Mouse (Mus musculus): ENCODE results near the gene Cog5. TPM values are rescaled to one million over a fixed set of nuclear protein-coding genes. Genes with fewer than 3 reads are reported as not detected.

Cog5 gene
- polyA plus RNA-seq, 1 experiment from 2014 or later: 33.5 TPM

- no peaks in the 10 kb centered on the region for H3K4me1 ChIP-seq
- H3K27ac ChIP-seq (replicated peaks): no peak overlapping the region
- peak; percentile 91 for ATAC-seq (ENCODE audit: low FRiP score, low read depth)
- no peaks in the 10 kb centered on the region for H3K27me3 ChIP-seq
- H3K4me3 ChIP-seq: no peak overlapping the region
- no peak overlapping the region for H3K9ac ChIP-seq (replicated peaks)
- H3K9me3 ChIP-seq: no peaks in the 10 kb centered on the region
- WGBS: 61% methylated on average over 4 of the region's 4 CpGs
- peaks cover 52% of the 10 kb centered on the region for H3K36me3 ChIP-seq
- H3K4me2 ChIP-seq (replicated peaks): no peak overlapping the region
These were observed 272.0 kb downstream of the Cog5 start for GRCm38 (mm10) chr12:31926661-31927061.

GRCm38 (mm10) chr12:31928498-31928897 lies 273.8 kb downstream of the Cog5 start:
- ATAC-seq (ENCODE audit: low FRiP score, low read depth): no peak
- Histone ChIP-seq H3K36me3 (peaks cover 67% of the 10 kb centered on the region), H3K9me3 (no peaks in the 10 kb centered on the region), H3K9ac (replicated peaks) (no peak overlapping the region), H3K27me3 (no peaks in the 10 kb centered on the region), H3K4me1 (no peaks in the 10 kb centered on the region), H3K4me3 (no peak overlapping the region), H3K27ac (replicated peaks) (no peak overlapping the region), H3K4me2 (replicated peaks) (no peak overlapping the region)
- WGBS: 88% methylated on average over 3 of the region's 3 CpGs

GRCm38 (mm10) chr12:31931818-31932217 lies 277.1 kb downstream of the Cog5 start:
- H3K27me3 ChIP-seq: no peaks in the 10 kb centered on the region
- 96% methylated on average over 3 of the region's 3 CpGs for WGBS
- H3K27ac ChIP-seq (replicated peaks): no peak overlapping the region
- H3K9me3 ChIP-seq: no peaks in the 10 kb centered on the region
- no peak overlapping the region for H3K4me2 ChIP-seq (replicated peaks)
- peaks cover 63% of the 10 kb centered on the region for H3K36me3 ChIP-seq
- H3K4me3 ChIP-seq: no peak overlapping the region
- no peak for ATAC-seq (ENCODE audit: low FRiP score, low read depth)
- H3K9ac ChIP-seq (replicated peaks): no peak overlapping the region
- H3K4me1 ChIP-seq: no peaks in the 10 kb centered on the region

- Histone ChIP-seq H3K4me1 (no peaks in the 10 kb centered on the region), H3K27me3 (no peaks in the 10 kb centered on the region), H3K4me3 (no peak overlapping the region), H3K9me3 (no peaks in the 10 kb centered on the region), H3K27ac (replicated peaks) (no peak overlapping the region), H3K4me2 (replicated peaks) (no peak overlapping the region), H3K36me3 (peaks cover 73% of the 10 kb centered on the region), H3K9ac (replicated peaks) (no peak overlapping the region)
- 40% methylated on average over 6 of the region's 6 CpGs for WGBS
- ATAC-seq (ENCODE audit: low FRiP score, low read depth): no peak
These were observed 282.1 kb downstream of the Cog5 start for GRCm38 (mm10) chr12:31936657-31937300.

- Histone ChIP-seq H3K27ac (replicated peaks) (no peak overlapping the region), H3K9me3 (no peaks in the 10 kb centered on the region), H3K4me1 (no peaks in the 10 kb centered on the region), H3K36me3 (peaks cover 69% of the 10 kb centered on the region), H3K4me3 (no peak overlapping the region), H3K9ac (replicated peaks) (no peak overlapping the region), H3K4me2 (replicated peaks) (no peak overlapping the region), H3K27me3 (no peaks in the 10 kb centered on the region)
- no peak for ATAC-seq (ENCODE audit: low FRiP score, low read depth)
- 90% methylated on average over 3 of the region's 3 CpGs for WGBS
These were observed 282.9 kb downstream of the Cog5 start for GRCm38 (mm10) chr12:31937613-31938012.

- 89% methylated on average over 4 of the region's 4 CpGs for WGBS
- no peaks in the 10 kb centered on the region for H3K4me1 ChIP-seq
- no peaks in the 10 kb centered on the region for H3K27me3 ChIP-seq
- no peak for ATAC-seq (ENCODE audit: low FRiP score, low read depth)
- no peak overlapping the region for H3K27ac ChIP-seq (replicated peaks)
- H3K36me3 ChIP-seq: peaks cover 70% of the 10 kb centered on the region
- no peak overlapping the region for H3K4me2 ChIP-seq (replicated peaks)
- H3K4me3 ChIP-seq: no peak overlapping the region
- no peak overlapping the region for H3K9ac ChIP-seq (replicated peaks)
- no peaks in the 10 kb centered on the region for H3K9me3 ChIP-seq
These were observed 283.8 kb downstream of the Cog5 start for GRCm38 (mm10) chr12:31938391-31938997.

GRCm38 (mm10) chr12:31939026-31939425 lies 284.4 kb downstream of the Cog5 start:
- Histone ChIP-seq H3K36me3 (peaks cover 73% of the 10 kb centered on the region), H3K27me3 (no peaks in the 10 kb centered on the region), H3K9ac (replicated peaks) (no peak overlapping the region), H3K9me3 (no peaks in the 10 kb centered on the region), H3K4me2 (replicated peaks) (no peak overlapping the region), H3K27ac (replicated peaks) (no peak overlapping the region), H3K4me3 (no peak overlapping the region), H3K4me1 (no peaks in the 10 kb centered on the region)
- no peak for ATAC-seq (ENCODE audit: low FRiP score, low read depth)

GRCm38 (mm10) chr12:31943020-31943654 lies 288.5 kb downstream of the Cog5 start:
- Histone ChIP-seq H3K4me2 (replicated peaks) (no peak overlapping the region), H3K4me3 (no peak overlapping the region), H3K27me3 (no peaks in the 10 kb centered on the region), H3K36me3 (peaks cover 44% of the 10 kb centered on the region), H3K27ac (replicated peaks) (no peak overlapping the region), H3K9ac (replicated peaks) (no peak overlapping the region), H3K4me1 (no peaks in the 10 kb centered on the region), H3K9me3 (no peaks in the 10 kb centered on the region)
- 92% methylated on average over 4 of the region's 4 CpGs for WGBS
- no peak for ATAC-seq (ENCODE audit: low FRiP score, low read depth)

- H3K4me1 ChIP-seq: no peaks in the 10 kb centered on the region
- no peak for ATAC-seq (ENCODE audit: low FRiP score, low read depth)
- WGBS: 96% methylated on average over 2 of the region's 2 CpGs
- H3K36me3 ChIP-seq: peaks cover 31% of the 10 kb centered on the region
- H3K9ac ChIP-seq (replicated peaks): no peak overlapping the region
- H3K9me3 ChIP-seq: no peaks in the 10 kb centered on the region
- no peak overlapping the region for H3K4me2 ChIP-seq (replicated peaks)
- H3K27me3 ChIP-seq: no peaks in the 10 kb centered on the region
- H3K27ac ChIP-seq (replicated peaks): no peak overlapping the region
- no peak overlapping the region for H3K4me3 ChIP-seq
These were observed 289.7 kb downstream of the Cog5 start for GRCm38 (mm10) chr12:31944405-31944804.

GRCm38 (mm10) chr12:31947476-31947875 lies 292.8 kb downstream of the Cog5 start:
- peaks cover 13% of the 10 kb centered on the region for H3K36me3 ChIP-seq
- ATAC-seq (ENCODE audit: low FRiP score, low read depth): no peak
- 94% methylated on average over 5 of the region's 5 CpGs for WGBS
- no peak overlapping the region for H3K4me2 ChIP-seq (replicated peaks)
- H3K9me3 ChIP-seq: no peaks in the 10 kb centered on the region
- no peak overlapping the region for H3K9ac ChIP-seq (replicated peaks)
- no peaks in the 10 kb centered on the region for H3K4me1 ChIP-seq
- no peak overlapping the region for H3K27ac ChIP-seq (replicated peaks)
- H3K4me3 ChIP-seq: no peak overlapping the region
- H3K27me3 ChIP-seq: no peaks in the 10 kb centered on the region

- Histone ChIP-seq H3K4me3 (peak overlapping the region; percentile 92), H3K27ac (replicated peaks) (peak overlapping the region; percentile 99), H3K4me2 (replicated peaks) (peak overlapping the region; percentile 55), H3K27me3 (no peaks in the 10 kb centered on the region), H3K9me3 (no peaks in the 10 kb centered on the region), H3K4me1 (no peaks in the 10 kb centered on the region), H3K9ac (replicated peaks) (peak overlapping the region; percentile 91), H3K36me3 (peaks cover 4% of the 10 kb centered on the region)
- 19% methylated on average over 7 of the region's 7 CpGs for WGBS
- ATAC-seq (ENCODE audit: low FRiP score, low read depth): no peak
These were observed 293.7 kb downstream of the Cog5 start for GRCm38 (mm10) chr12:31948101-31949000.

All from midbrain, embryonic 12.5 days (tissue).